Mouse (Mus musculus) forebrain, embryonic 13.5 days (tissue): ENCODE measurements around the gene Macrod2. TPM values are rescaled to one million over a fixed set of nuclear protein-coding genes. Genes with fewer than 3 reads are reported as not detected.
"Not testable (repeated sequence)": the region's sequence is repeated elsewhere in the genome, so short reads cannot be mapped to it uniquely, and the experiment has no call there.

ENCODE experiments used
- ATAC-seq: fragments of 200-750 bp; cut with Nextera tagmentation; 2 replicates; pipeline ENCODE4 v1.8.0; 2017
- H3K27ac ChIP-seq: fragments of 300-500 bp; sonication (generic); 2 replicates; pipeline ENCODE4 v1.5.1; 2015; ENCODE audit warnings: inconsistent platforms, mild to moderate bottlenecking, moderate library complexity
- H3K27me3 ChIP-seq: fragments of 300-500 bp; sonication (generic); 2 replicates; pipeline ENCODE4 v1.6.1; 2015; ENCODE audit warnings: mild to moderate bottlenecking, inconsistent platforms
- H3K36me3 ChIP-seq: fragments of 300-500 bp; sonication (generic); 2 replicates; pipeline ENCODE4 v1.6.1; 2015; ENCODE audit warnings: mild to moderate bottlenecking, inconsistent platforms; ENCODE audit not compliant: poor library complexity, severe bottlenecking
- H3K4me1 ChIP-seq: fragments of 300-500 bp; sonication (generic); 2 replicates; pipeline ENCODE4 v1.6.1; 2015; ENCODE audit warnings: inconsistent platforms
- H3K4me2 ChIP-seq: fragments of 300-500 bp; sonication (generic); 2 replicates; pipeline ENCODE4 v1.6.1; 2015; ENCODE audit warnings: inconsistent platforms, mild to moderate bottlenecking, moderate library complexity
- H3K4me3 ChIP-seq: fragments of 300-500 bp; sonication (generic); 2 replicates; pipeline ENCODE4 v1.5.1; 2015; ENCODE audit warnings: mild to moderate bottlenecking, inconsistent platforms
- H3K9ac ChIP-seq: fragments of 300-500 bp; sonication (generic); 2 replicates; pipeline ENCODE4 v1.6.1; 2015; ENCODE audit warnings: mild to moderate bottlenecking, inconsistent platforms
- H3K9me3 ChIP-seq: fragments of 300-500 bp; sonication (generic); replicated peaks from 2 replicates; pipeline ENCODE4 v1.6.1; 2016; ENCODE audit warnings: inconsistent platforms
- WGBS: fragments of 180-500 bp; shearing (Covaris S2); methylation state at CpG from one replicate; pipeline ENCODE4 v1.1.7; 2015; 5-methylcytosine and 5-hydroxymethylcytosine counted together
- polyA plus RNA-seq: library from polyadenylated mRNA; unstranded; fragments of >200 nt; fragmentation: Nextera tagmentation; extraction: Ambion mirVana; gene quantifications from 2 replicates; pipeline ENCODE4 v1.2.1, GENCODE M21; 2015

The Macrod2 gene
- polyA plus RNA-seq, 1 experiment from 2014 or later: 73.5 TPM

GRCm38 (mm10) chr2:140707550-140707949, 312.4 kb downstream of the Macrod2 start:
- WGBS: 86% methylated on average over 5 of the region's 5 CpGs
- ATAC-seq: no peak
- H3K9me3 ChIP-seq: no peaks in the 10 kb centered on the region

GRCm38 (mm10) chr2:140715822-140716221, 320.7 kb downstream of the Macrod2 start:
- no peaks in the 10 kb centered on the region for H3K36me3 ChIP-seq
- no peak overlapping the region for H3K4me3 ChIP-seq
- ATAC-seq: no peak
- no peaks in the 10 kb centered on the region for H3K27me3 ChIP-seq
- no peaks in the 10 kb centered on the region for H3K4me1 ChIP-seq
- H3K9me3 ChIP-seq: no peaks in the 10 kb centered on the region
- H3K9ac ChIP-seq: no peak overlapping the region
- H3K4me2 ChIP-seq: no peak overlapping the region
- no peak overlapping the region for H3K27ac ChIP-seq
- WGBS: 86% methylated on average over 4 of the region's 4 CpGs

More at GRCm38 (mm10) chr2:140707550-140707949, 312.4 kb downstream of the Macrod2 start:
- Histone ChIP-seq H3K4me1 (peaks cover 24% of the 10 kb centered on the region), H3K4me2 (no peak overlapping the region), H3K27me3 (no peaks in the 10 kb centered on the region), H3K36me3 (no peaks in the 10 kb centered on the region), H3K4me3 (no peak overlapping the region), H3K27ac (no peak overlapping the region), H3K9ac (no peak overlapping the region)

- H3K4me1 ChIP-seq: no peaks in the 10 kb centered on the region
Observed at GRCm38 (mm10) chr2:140717407-140717806, 322.3 kb downstream of the Macrod2 start.

GRCm38 (mm10) chr2:140732616-140733183, 337.6 kb downstream of the Macrod2 start:
- Histone ChIP-seq H3K36me3 (no peaks in the 10 kb centered on the region), H3K27ac (no peak overlapping the region), H3K9me3 (no peaks in the 10 kb centered on the region), H3K4me2 (no peak overlapping the region), H3K4me1 (no peaks in the 10 kb centered on the region), H3K27me3 (no peaks in the 10 kb centered on the region), H3K4me3 (no peak overlapping the region), H3K9ac (no peak overlapping the region)
- 50% methylated on average over 6 of the region's 6 CpGs for WGBS
- ATAC-seq: no peak

More at GRCm38 (mm10) chr2:140717407-140717806, 322.3 kb downstream of the Macrod2 start:
- Histone ChIP-seq H3K27me3 (no peaks in the 10 kb centered on the region), H3K36me3 (no peaks in the 10 kb centered on the region), H3K9ac (no peak overlapping the region), H3K4me3 (no peak overlapping the region), H3K9me3 (no peaks in the 10 kb centered on the region), H3K27ac (no peak overlapping the region), H3K4me2 (no peak overlapping the region)
- ATAC-seq: no peak
- WGBS: 85% methylated on average over 9 of the region's 9 CpGs

GRCm38 (mm10) chr2:140740511-140740910, 345.4 kb downstream of the Macrod2 start:
- Histone ChIP-seq H3K36me3 (no peaks in the 10 kb centered on the region), H3K9me3 (no peaks in the 10 kb centered on the region), H3K4me3 (no peak overlapping the region), H3K4me2 (no peak overlapping the region), H3K27ac (no peak overlapping the region), H3K9ac (no peak overlapping the region), H3K27me3 (no peaks in the 10 kb centered on the region), H3K4me1 (no peaks in the 10 kb centered on the region)
- WGBS: 88% methylated on average over 5 of the region's 5 CpGs
- ATAC-seq: no peak

- 79% methylated on average over 2 of the region's 2 CpGs for WGBS
- not testable (repeated sequence) for H3K36me3 ChIP-seq
Observed at GRCm38 (mm10) chr2:140742954-140743353, 347.8 kb downstream of the Macrod2 start.

GRCm38 (mm10) chr2:140758881-140759280, 363.8 kb downstream of the Macrod2 start:
- Histone ChIP-seq H3K4me2 (no peak overlapping the region), H3K27ac (no peak overlapping the region), H3K9ac (no peak overlapping the region), H3K36me3 (no peaks in the 10 kb centered on the region), H3K9me3 (no peaks in the 10 kb centered on the region), H3K4me3 (no peak overlapping the region), H3K4me1 (no peaks in the 10 kb centered on the region), H3K27me3 (no peaks in the 10 kb centered on the region)
- ATAC-seq: no peak
- 90% methylated on average over 2 of the region's 2 CpGs for WGBS

More at GRCm38 (mm10) chr2:140742954-140743353, 347.8 kb downstream of the Macrod2 start:
- H3K9ac ChIP-seq, H3K9me3 ChIP-seq, H3K4me3 ChIP-seq, H3K4me1 ChIP-seq, ATAC-seq, H3K27ac ChIP-seq, H3K4me2 ChIP-seq, H3K27me3 ChIP-seq: not testable (repeated sequence)

- Histone ChIP-seq H3K4me1 (no peaks in the 10 kb centered on the region), H3K4me2 (no peak overlapping the region), H3K27ac (no peak overlapping the region), H3K4me3 (no peak overlapping the region), H3K36me3 (no peaks in the 10 kb centered on the region), H3K9me3 (no peaks in the 10 kb centered on the region), H3K27me3 (no peaks in the 10 kb centered on the region), H3K9ac (no peak overlapping the region)
- no peak for ATAC-seq
Observed at GRCm38 (mm10) chr2:140759732-140760131, 364.6 kb downstream of the Macrod2 start.

GRCm38 (mm10) chr2:140760137-140760536, 365.0 kb downstream of the Macrod2 start:
- no peak overlapping the region for H3K4me2 ChIP-seq
- H3K27me3 ChIP-seq: no peaks in the 10 kb centered on the region
- WGBS: 97% methylated on average over 3 of the region's 3 CpGs
- no peak overlapping the region for H3K4me3 ChIP-seq
- no peak overlapping the region for H3K27ac ChIP-seq
- no peak for ATAC-seq
- H3K4me1 ChIP-seq: no peaks in the 10 kb centered on the region
- no peak overlapping the region for H3K9ac ChIP-seq
- no peaks in the 10 kb centered on the region for H3K9me3 ChIP-seq
- H3K36me3 ChIP-seq: no peaks in the 10 kb centered on the region

- Histone ChIP-seq H3K9ac (no peak overlapping the region), H3K9me3 (no peaks in the 10 kb centered on the region), H3K27me3 (no peaks in the 10 kb centered on the region), H3K4me1 (no peaks in the 10 kb centered on the region), H3K27ac (no peak overlapping the region), H3K4me3 (no peak overlapping the region), H3K36me3 (no peaks in the 10 kb centered on the region), H3K4me2 (no peak overlapping the region)
- ATAC-seq: peak; percentile 53; the same call in 1 of the 2 replicates
- 63% methylated on average over 12 of the region's 12 CpGs for WGBS
Observed at GRCm38 (mm10) chr2:140763076-140763891, 368.2 kb downstream of the Macrod2 start.

GRCm38 (mm10) chr2:140769473-140769872, 374.4 kb downstream of the Macrod2 start:
- WGBS: 94% methylated on average over 4 of the region's 4 CpGs
- Histone ChIP-seq H3K27me3 (no peaks in the 10 kb centered on the region), H3K9ac (no peak overlapping the region), H3K9me3 (no peaks in the 10 kb centered on the region), H3K4me1 (no peaks in the 10 kb centered on the region), H3K27ac (no peak overlapping the region), H3K4me3 (no peak overlapping the region), H3K4me2 (no peak overlapping the region), H3K36me3 (no peaks in the 10 kb centered on the region)
- no peak for ATAC-seq

GRCm38 (mm10) chr2:140772825-140773224, 377.7 kb downstream of the Macrod2 start:
- 81% methylated on average over 6 of the region's 6 CpGs for WGBS
- no peak for ATAC-seq
- H3K27me3 ChIP-seq: no peaks in the 10 kb centered on the region

More at GRCm38 (mm10) chr2:140772825-140773224, 377.7 kb downstream of the Macrod2 start:
- H3K4me3 ChIP-seq: no peak overlapping the region
- H3K9ac ChIP-seq: no peak overlapping the region
- no peaks in the 10 kb centered on the region for H3K9me3 ChIP-seq
- no peaks in the 10 kb centered on the region for H3K36me3 ChIP-seq
- no peaks in the 10 kb centered on the region for H3K4me1 ChIP-seq
- H3K4me2 ChIP-seq: no peak overlapping the region
- no peak overlapping the region for H3K27ac ChIP-seq
